Mouse (Mus musculus): Measurements from ENCODE around the gene Mrpl42.
A peak's percentile ranks its signal among the peaks of the same experiment; 100 is the strongest.

DNA sequence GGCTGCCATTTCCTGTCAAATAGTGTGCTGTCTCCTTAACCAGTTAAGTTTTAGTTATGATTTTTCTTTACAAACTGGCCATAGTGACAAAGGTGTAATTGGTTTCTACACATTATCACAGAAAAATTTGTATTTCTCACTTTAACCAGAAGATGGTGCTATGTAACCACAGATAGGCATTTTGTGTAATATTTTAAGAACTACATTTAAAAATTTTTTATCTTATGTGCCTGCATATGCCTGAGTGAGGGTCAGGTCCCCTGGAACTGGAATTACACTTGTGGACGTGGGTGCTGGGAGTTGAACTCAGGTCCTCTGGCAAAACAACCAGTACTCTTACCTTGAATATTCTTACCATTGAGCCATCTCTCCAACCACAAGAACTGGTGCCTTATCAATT is 48.8 kb upstream of the Mrpl42 start:
- TF ChIP-seq CTCF (IDR thresholded peaks at IDR 0.05; ENCODE audit: insufficient read depth, low read length) (peak; percentile 55; the same call in 1 of the 2 replicates), POLR2A (IDR thresholded peaks at IDR 0.05; ENCODE audit: borderline replicate concordance, extremely low read depth, low read depth, low read length) (no peak)
